Mouse (Mus musculus) kidney, embryonic 15.5 days (tissue): ENCODE data around the gene Ube2e2. TPM values are rescaled to one million over a fixed set of nuclear protein-coding genes. Genes with fewer than 3 reads are reported as not detected.
"Not testable (repeated sequence)": the region's sequence is repeated elsewhere in the genome, so short reads cannot be mapped to it uniquely, and the experiment has no call there.

ENCODE experiments used
- ATAC-seq: fragments of 200-750 bp; cut with Nextera tagmentation; replicated peaks from 2 replicates; pipeline ENCODE4 v1.8.0; 2017; ENCODE audit warnings: moderate TSS enrichment; ENCODE audit not compliant: low FRiP score
- H3K27ac ChIP-seq: fragments of 300-500 bp; sonication (generic); 2 replicates; pipeline ENCODE4 v1.5.1; 2015; ENCODE audit warnings: mild to moderate bottlenecking, inconsistent platforms
- H3K27me3 ChIP-seq: fragments of 300-500 bp; sonication (generic); 2 replicates; pipeline ENCODE4 v1.6.1; 2015; ENCODE audit warnings: inconsistent platforms
- H3K36me3 ChIP-seq: fragments of 300-500 bp; sonication (generic); 2 replicates; pipeline ENCODE4 v1.6.1; 2015; ENCODE audit warnings: inconsistent platforms
- H3K4me1 ChIP-seq: fragments of 300-500 bp; sonication (generic); 2 replicates; pipeline ENCODE4 v1.6.1; 2015; ENCODE audit warnings: inconsistent platforms
- H3K4me2 ChIP-seq: fragments of 300-500 bp; sonication (generic); 2 replicates; pipeline ENCODE4 v1.6.1; 2015; ENCODE audit warnings: moderate library complexity, mild to moderate bottlenecking, inconsistent platforms
- H3K4me3 ChIP-seq: fragments of 300-500 bp; sonication (generic); replicated peaks from 2 replicates; pipeline ENCODE4 v1.5.1; 2015; ENCODE audit warnings: mild to moderate bottlenecking, inconsistent platforms
- H3K9ac ChIP-seq: fragments of 300-500 bp; sonication (generic); 2 replicates; pipeline ENCODE4 v1.6.1; 2015; ENCODE audit warnings: mild to moderate bottlenecking, inconsistent platforms
- H3K9me3 ChIP-seq: fragments of 300-500 bp; sonication (generic); replicated peaks from 2 replicates; pipeline ENCODE4 v1.6.1; 2016; ENCODE audit warnings: inconsistent platforms
- WGBS: fragments of 180-500 bp; shearing (Covaris S2); methylation state at CpG from one replicate; pipeline ENCODE4 v1.1.7; 2015; ENCODE audit warnings: mixed read lengths; 5-methylcytosine and 5-hydroxymethylcytosine counted together
- polyA plus RNA-seq: library from polyadenylated mRNA; unstranded; fragments of >200 nt; fragmentation: Nextera tagmentation; extraction: Ambion mirVana; gene quantifications from 2 replicates; pipeline ENCODE4 v1.2.1, GENCODE M21; 2015

The Ube2e2 gene
- polyA plus RNA-seq, 1 experiment from 2014 or later, result 54.1 TPM

GRCm38 (mm10) chr14:18720601-18721591 lies 173.2 kb downstream of the Ube2e2 start:
- Histone ChIP-seq H3K9ac (no peak overlapping the region), H3K4me1 (no peaks in the 10 kb centered on the region), H3K27me3 (no peaks in the 10 kb centered on the region), H3K36me3 (no peaks in the 10 kb centered on the region), H3K27ac (no peak overlapping the region), H3K9me3 (no peaks in the 10 kb centered on the region), H3K4me3 (no peak overlapping the region), H3K4me2 (no peak overlapping the region)
- 88% methylated on average over 2 of the region's 2 CpGs for WGBS
- no peak for ATAC-seq

- WGBS, result 73% methylated on average over 1 of the region's 1 CpGs
- Histone ChIP-seq H3K4me2 (no peak overlapping the region), H3K9me3 (no peaks in the 10 kb centered on the region), H3K4me3 (no peak overlapping the region), H3K27ac (no peak overlapping the region), H3K4me1 (no peaks in the 10 kb centered on the region), H3K36me3 (no peaks in the 10 kb centered on the region), H3K27me3 (no peaks in the 10 kb centered on the region), H3K9ac (no peak overlapping the region)
- ATAC-seq, result 0 out of 2 replicates have a peak, but pooled peaks have one; percentile 22
Observed at GRCm38 (mm10) chr14:18716970-18717369, 177.1 kb downstream of the Ube2e2 start.

DNA sequence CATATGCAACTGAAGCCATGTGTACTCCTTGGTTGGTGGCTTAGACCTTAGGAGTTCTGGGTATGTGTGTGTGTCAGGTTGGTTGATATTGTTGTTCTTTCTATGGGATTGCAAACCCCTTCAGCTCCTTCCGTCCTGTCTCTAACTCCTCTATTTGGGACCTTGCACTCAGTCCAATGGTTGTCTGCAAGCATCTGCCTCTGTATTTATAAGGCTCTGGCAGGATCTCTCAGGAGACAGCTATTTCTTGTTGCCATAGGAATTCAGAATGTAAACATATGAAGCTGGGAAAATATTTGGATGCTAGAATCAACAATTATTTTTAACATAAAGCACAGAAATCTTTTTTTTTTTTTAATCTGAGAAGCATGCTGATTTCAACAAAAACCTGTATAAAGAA lies 178.5 kb downstream of the Ube2e2 start:
- H3K4me1 ChIP-seq, result no peaks in the 10 kb centered on the region
- 73% methylated on average over 1 of the region's 1 CpGs for WGBS
- H3K27ac ChIP-seq, result no peak overlapping the region
- H3K27me3 ChIP-seq, result no peaks in the 10 kb centered on the region
- ATAC-seq, result no peak
- H3K4me2 ChIP-seq, result no peak overlapping the region
- H3K36me3 ChIP-seq, result no peaks in the 10 kb centered on the region
- H3K4me3 ChIP-seq, result no peak overlapping the region
- H3K9ac ChIP-seq, result no peak overlapping the region
- 0 out of 2 replicates have a peak, but pooled peaks cover 5% of the 10 kb centered on the region for H3K9me3 ChIP-seq

GRCm38 (mm10) chr14:18697662-18698225 lies 196.3 kb downstream of the Ube2e2 start:
- H3K9me3 ChIP-seq, result no peaks in the 10 kb centered on the region
- WGBS, result 79% methylated on average over 4 of the region's 4 CpGs

GRCm38 (mm10) chr14:18696418-18696817 lies 197.6 kb downstream of the Ube2e2 start:
- H3K27ac ChIP-seq, H3K4me3 ChIP-seq, H3K4me2 ChIP-seq, ATAC-seq, H3K9ac ChIP-seq, H3K4me1 ChIP-seq, H3K27me3 ChIP-seq, H3K36me3 ChIP-seq, H3K9me3 ChIP-seq: not testable (repeated sequence)

More at GRCm38 (mm10) chr14:18697662-18698225, 196.3 kb downstream of the Ube2e2 start:
- no peak overlapping the region for H3K27ac ChIP-seq
- H3K27me3 ChIP-seq, result no peaks in the 10 kb centered on the region
- no peak overlapping the region for H3K4me2 ChIP-seq
- H3K9ac ChIP-seq, result no peak overlapping the region
- no peak overlapping the region for H3K4me3 ChIP-seq
- no peaks in the 10 kb centered on the region for H3K36me3 ChIP-seq
- ATAC-seq, result no peak
- H3K4me1 ChIP-seq, result no peaks in the 10 kb centered on the region

GRCm38 (mm10) chr14:18678121-18678836 lies 215.8 kb downstream of the Ube2e2 start:
- no peaks in the 10 kb centered on the region for H3K4me1 ChIP-seq
- 52% methylated on average over 3 of the region's 3 CpGs for WGBS
- no peak overlapping the region for H3K4me2 ChIP-seq
- no peaks in the 10 kb centered on the region for H3K9me3 ChIP-seq
- no peaks in the 10 kb centered on the region for H3K27me3 ChIP-seq
- no peak overlapping the region for H3K9ac ChIP-seq
- H3K4me3 ChIP-seq, result no peak overlapping the region
- H3K36me3 ChIP-seq, result no peaks in the 10 kb centered on the region
- H3K27ac ChIP-seq, result no peak overlapping the region
- no peak for ATAC-seq

GRCm38 (mm10) chr14:18670712-18671111 lies 223.4 kb downstream of the Ube2e2 start:
- no peak overlapping the region for H3K4me2 ChIP-seq
- 87% methylated on average over 8 of the region's 8 CpGs for WGBS
- H3K9me3 ChIP-seq, result no peaks in the 10 kb centered on the region
- no peak overlapping the region for H3K27ac ChIP-seq
- H3K27me3 ChIP-seq, result no peaks in the 10 kb centered on the region
- H3K4me3 ChIP-seq, result no peak overlapping the region
- no peak overlapping the region for H3K9ac ChIP-seq
- no peak for ATAC-seq
- H3K36me3 ChIP-seq, result no peaks in the 10 kb centered on the region
- H3K4me1 ChIP-seq, result no peaks in the 10 kb centered on the region

DNA sequence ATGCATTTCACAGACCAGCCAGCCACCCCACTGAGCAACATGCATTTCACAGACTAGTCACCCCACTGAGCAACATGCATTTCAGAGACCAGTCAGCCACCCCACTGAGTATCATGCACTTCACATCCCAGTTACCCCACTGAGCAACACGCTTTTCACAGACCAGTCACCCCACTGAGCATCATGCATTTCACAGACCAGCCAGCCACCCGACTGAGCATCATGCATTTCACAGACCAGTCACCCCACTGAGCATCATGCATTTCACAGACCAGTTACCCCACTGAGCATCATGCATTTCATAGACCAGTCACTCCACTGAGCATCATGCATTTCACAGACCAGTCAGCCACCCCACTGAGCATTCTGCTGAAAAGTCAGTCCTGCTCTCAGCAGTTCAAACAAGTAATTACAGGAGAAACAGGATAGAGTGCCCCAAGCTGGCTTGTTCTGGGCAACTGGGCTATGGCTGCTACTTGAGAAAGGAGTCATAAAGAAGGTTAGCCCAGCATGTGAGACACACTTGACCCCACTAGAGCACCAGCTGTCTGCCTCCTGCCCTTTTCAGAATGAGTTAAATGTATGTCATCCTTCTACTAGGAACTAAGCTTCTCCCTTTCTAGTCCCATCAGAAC lies 224.6 kb downstream of the Ube2e2 start:
- Histone ChIP-seq H3K27ac (no peak overlapping the region), H3K4me2 (no peak overlapping the region), H3K9me3 (no peaks in the 10 kb centered on the region), H3K27me3 (no peaks in the 10 kb centered on the region), H3K4me1 (no peaks in the 10 kb centered on the region), H3K4me3 (no peak overlapping the region), H3K36me3 (no peaks in the 10 kb centered on the region), H3K9ac (no peak overlapping the region)
- ATAC-seq, result peak; percentile 67; the same call in 1 of the 2 replicates
- WGBS, result 67% methylated on average over 2 of the region's 2 CpGs

- not testable (repeated sequence) for H3K9ac ChIP-seq, ATAC-seq, H3K36me3 ChIP-seq, H3K27me3 ChIP-seq, H3K4me2 ChIP-seq, H3K4me3 ChIP-seq, H3K4me1 ChIP-seq, H3K9me3 ChIP-seq, H3K27ac ChIP-seq
- WGBS, result 91% methylated on average over 4 of the region's 4 CpGs
Observed at GRCm38 (mm10) chr14:18668309-18668708, 225.8 kb downstream of the Ube2e2 start.

- no peaks in the 10 kb centered on the region for H3K4me1 ChIP-seq
- H3K9ac ChIP-seq, result no peak overlapping the region
- no peak overlapping the region for H3K4me3 ChIP-seq
- H3K4me2 ChIP-seq, result no peak overlapping the region
- H3K27ac ChIP-seq, result no peak overlapping the region
- no peaks in the 10 kb centered on the region for H3K36me3 ChIP-seq
- no peak for ATAC-seq
- H3K9me3 ChIP-seq, result no peaks in the 10 kb centered on the region
- H3K27me3 ChIP-seq, result no peaks in the 10 kb centered on the region
- WGBS, result 94% methylated on average over 2 of the region's 2 CpGs
Observed at GRCm38 (mm10) chr14:18667755-18668154, 226.3 kb downstream of the Ube2e2 start.

- no peak overlapping the region for H3K4me3 ChIP-seq
- no peak for ATAC-seq
- H3K27me3 ChIP-seq, result no peaks in the 10 kb centered on the region
- no peak overlapping the region for H3K27ac ChIP-seq
- no peak overlapping the region for H3K9ac ChIP-seq
- H3K9me3 ChIP-seq, result peaks cover 9% of the 10 kb centered on the region; the same call in 1 of the 2 replicates
- 71% methylated on average over 1 of the region's 1 CpGs for WGBS
- no peaks in the 10 kb centered on the region for H3K36me3 ChIP-seq
- no peak overlapping the region for H3K4me2 ChIP-seq
- H3K4me1 ChIP-seq, result no peaks in the 10 kb centered on the region
Observed at GRCm38 (mm10) chr14:18666251-18666650, 227.8 kb downstream of the Ube2e2 start.
